Mouse (Mus musculus) heart, embryonic 12.5 days (tissue): ENCODE results near the gene Ifit1bl1. TPM values are rescaled to one million over a fixed set of nuclear protein-coding genes. Genes with fewer than 3 reads are reported as not detected.

Experiments used
- polyA plus RNA-seq: library from polyadenylated mRNA; unstranded; fragments of >200 nt; fragmentation: Nextera tagmentation; extraction: Ambion mirVana; gene quantifications from 2 replicates; pipeline ENCODE4 v1.2.1, GENCODE M21; 2016

Gene Ifit1bl1
- polyA plus RNA-seq, 1 experiment from 2014 or later = 1.00 TPM

Other genes with a start within 250 kb of the Ifit1bl1 start
- 3.3 and 4.6 TPM in 2 replicates for gene Ch25h, start 126.8 kb downstream of the Ifit1bl1 start, polyA plus RNA-seq
- gene Lipa, start 74.5 kb downstream of the Ifit1bl1 start, polyA plus RNA-seq = 38.7 and 41.4 TPM in 2 replicates
- 6.6 and 8.2 TPM in 2 replicates for gene Ifit2, start 51.3 kb downstream of the Ifit1bl1 start, polyA plus RNA-seq
- gene Ifit3, start 18.4 kb downstream of the Ifit1bl1 start, polyA plus RNA-seq = 0.69 and 0.90 TPM in 2 replicates
- gene Ifit3b, start 6.0 kb upstream of the Ifit1bl1 start, polyA plus RNA-seq = 0.19 and 0.46 TPM in 2 replicates
- gene Ifit1bl2, start 38.8 kb upstream of the Ifit1bl1 start, polyA plus RNA-seq = 0.83 and 1.0 TPM in 2 replicates
- 0.32 and 0.40 TPM in 2 replicates for gene Ifit1, start 38.9 kb upstream of the Ifit1bl1 start, polyA plus RNA-seq
- 37.2 and 37.8 TPM in 2 replicates for gene Slc16a12, start 145.3 kb upstream of the Ifit1bl1 start, polyA plus RNA-seq